Mouse (Mus musculus) lung, postnatal 0 days (tissue): ENCODE data around the gene Sparcl1.

ENCODE experiments used
- CTCF ChIP-seq: IDR thresholded peaks from 2 replicates; pipeline ENCODE4 v1.5.1; 2016; ENCODE audit warnings: antibody characterized with exemption, mild to moderate bottlenecking
- EP300 ChIP-seq: IDR thresholded peaks from 2 replicates; pipeline ENCODE4 v1.6.1; 2016; ENCODE audit warnings: antibody characterized with exemption, mild to moderate bottlenecking, control low read depth

DNA sequence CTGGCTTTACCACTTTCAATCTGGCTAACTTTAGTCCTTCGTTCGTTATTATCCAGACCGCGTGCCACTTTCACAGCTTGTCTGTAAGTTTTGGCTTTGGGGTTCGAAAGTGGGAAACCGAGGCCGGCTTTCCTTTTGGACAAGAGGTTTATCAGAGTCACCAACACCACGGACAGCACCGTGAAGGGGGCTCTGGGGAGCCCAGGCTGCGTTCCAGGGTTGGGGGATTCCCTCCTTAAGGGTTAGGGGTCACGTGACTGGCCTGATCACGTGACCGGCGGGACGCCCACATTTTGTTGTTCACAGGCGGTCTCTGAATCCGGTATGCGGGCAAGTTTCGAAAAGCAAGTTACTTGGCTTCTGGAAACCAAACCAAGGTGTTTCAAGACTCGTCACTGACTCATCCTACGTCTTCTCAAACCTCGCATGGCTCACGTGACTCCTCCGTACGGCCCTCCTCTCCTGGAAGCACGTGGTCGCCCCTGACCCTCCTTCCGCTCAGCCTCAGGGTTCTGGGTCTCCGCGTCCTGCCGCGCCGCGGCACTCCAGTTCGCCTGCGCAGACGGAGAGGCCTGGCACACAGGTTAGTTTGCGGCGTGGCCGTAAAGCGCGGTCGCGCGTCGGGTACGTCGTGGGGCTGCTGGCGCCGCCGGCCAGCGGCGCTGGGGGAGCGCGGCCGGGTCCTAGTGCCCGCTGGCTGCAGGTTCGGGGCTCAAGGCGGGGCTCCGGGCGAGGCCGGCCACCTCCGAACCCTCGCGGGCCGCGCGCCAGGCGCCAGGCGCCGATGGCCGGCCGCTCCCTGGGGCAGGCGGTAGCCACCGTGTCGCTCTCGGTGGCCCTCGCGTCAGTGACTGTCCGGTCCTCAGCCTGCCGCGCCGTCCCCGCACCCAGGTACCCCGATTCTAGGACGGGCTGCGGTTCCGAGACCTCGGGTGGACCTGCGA lies 67.0 kb downstream of the Sparcl1 start, which contains the start of gene Nudt9:
- TF ChIP-seq CTCF (0 out of 2 replicates have a peak, but pooled peaks have one; percentile 15), EP300 (no peak)
